Mouse (Mus musculus) G1E (cell line): ENCODE results near the gene Gm11562.

Experiments
- CTCF ChIP-seq: IDR thresholded peaks from 2 replicates; pipeline ENCODE4 v1.5.1; 2012; ENCODE audit warnings: low read depth, low read length, inconsistent platforms, mixed read lengths
- GATA1 ChIP-seq: IDR thresholded peaks from 2 replicates; pipeline ENCODE4 v1.6.1; 2012; ENCODE audit warnings: borderline replicate concordance, low read length, inconsistent platforms, mixed read lengths
- GATA2 ChIP-seq: IDR thresholded peaks from 2 replicates; pipeline ENCODE4 v1.6.1; 2012; ENCODE audit warnings: low read depth, low read length, inconsistent platforms, borderline replicate concordance
- POLR2AphosphoS5 ChIP-seq: IDR thresholded peaks from 2 replicates; pipeline ENCODE4 v1.6.1; 2012; ENCODE audit warnings: low read depth, low read length, inconsistent platforms; ENCODE audit not compliant: insufficient replicate concordance
- TAL1 ChIP-seq: conservative IDR thresholded peaks from 2 replicates; pipeline ENCODE4 v1.6.1; 2012; ENCODE audit warnings: low read depth, low read length, inconsistent platforms, mixed read lengths

GRCm38 (mm10) chr11:99581564-99581963 is 38.7 kb downstream of the Gm11562 start:
- TF ChIP-seq CTCF (no peak), TAL1 (no peak), GATA1 (no peak), POLR2AphosphoS5 (no peak), GATA2 (no peak)
